Mouse (Mus musculus): Measurements from ENCODE around the gene Eml4. TPM values are rescaled to one million over a fixed set of nuclear protein-coding genes. Genes with fewer than 3 reads are reported as not detected.

Eml4 gene
- polyA plus RNA-seq, 1 experiment = 11.6 TPM

- no peaks in the 10 kb centered on the region for H3K4me1 ChIP-seq (ENCODE audit: control insufficient read depth, insufficient read depth, low read length)
- no peak for TF ChIP-seq CTCF (IDR thresholded peaks at IDR 0.05; ENCODE audit: control insufficient read depth, insufficient read depth, insufficient replicate concordance, low read depth, low read length)
- TF ChIP-seq POLR2A (IDR thresholded peaks at IDR 0.05; ENCODE audit: control insufficient read depth, low read depth, low read length) = no peak
- no peak overlapping the region; the same call in 1 of the 2 replicates for H3K4me3 ChIP-seq (ENCODE audit: control insufficient read depth, low read depth, low read length)
- H3K36me3 ChIP-seq (ENCODE audit: control insufficient read depth, insufficient read depth, low read length) = peaks cover 7% of the 10 kb centered on the region; the same call in 1 of the 2 replicates
- no peaks in the 10 kb centered on the region for H3K27me3 ChIP-seq (ENCODE audit: control insufficient read depth, insufficient read depth, low read length)
- no peak overlapping the region for H3K27ac ChIP-seq (ENCODE audit: control insufficient read depth, insufficient read depth, low read depth, low read length)
These were observed 98.9 kb downstream of the Eml4 start for GRCm38 (mm10) chr17:83449583-83449982.

GRCm38 (mm10) chr17:83451367-83451766 is 100.6 kb downstream of the Eml4 start:
- Histone ChIP-seq H3K4me1 (ENCODE audit: control insufficient read depth, insufficient read depth, low read length) (no peaks in the 10 kb centered on the region), H3K36me3 (ENCODE audit: control insufficient read depth, insufficient read depth, low read length) (peaks cover 7% of the 10 kb centered on the region; the same call in 1 of the 2 replicates), H3K27ac (ENCODE audit: control insufficient read depth, insufficient read depth, low read depth, low read length) (no peak overlapping the region), H3K4me3 (ENCODE audit: control insufficient read depth, low read depth, low read length) (no peak overlapping the region), H3K27me3 (ENCODE audit: control insufficient read depth, insufficient read depth, low read length) (no peaks in the 10 kb centered on the region)
- TF ChIP-seq POLR2A (IDR thresholded peaks at IDR 0.05; ENCODE audit: control insufficient read depth, low read depth, low read length) = no peak
- TF ChIP-seq CTCF (IDR thresholded peaks at IDR 0.05; ENCODE audit: control insufficient read depth, insufficient read depth, insufficient replicate concordance, low read depth, low read length) = no peak

- Histone ChIP-seq H3K27ac (ENCODE audit: control insufficient read depth, insufficient read depth, low read depth, low read length) (no peak overlapping the region), H3K27me3 (ENCODE audit: control insufficient read depth, insufficient read depth, low read length) (no peaks in the 10 kb centered on the region), H3K4me1 (ENCODE audit: control insufficient read depth, insufficient read depth, low read length) (no peaks in the 10 kb centered on the region), H3K36me3 (ENCODE audit: control insufficient read depth, insufficient read depth, low read length) (peaks cover 7% of the 10 kb centered on the region; the same call in 1 of the 2 replicates), H3K4me3 (ENCODE audit: control insufficient read depth, low read depth, low read length) (no peak overlapping the region)
- TF ChIP-seq POLR2A (IDR thresholded peaks at IDR 0.05; ENCODE audit: control insufficient read depth, low read depth, low read length) (no peak), CTCF (IDR thresholded peaks at IDR 0.05; ENCODE audit: control insufficient read depth, insufficient read depth, insufficient replicate concordance, low read depth, low read length) (no peak)
These were observed 101.1 kb downstream of the Eml4 start for GRCm38 (mm10) chr17:83451796-83452195.

- no peak overlapping the region for H3K4me3 ChIP-seq (ENCODE audit: control insufficient read depth, low read depth, low read length)
- H3K36me3 ChIP-seq (ENCODE audit: control insufficient read depth, insufficient read depth, low read length) = peaks cover 6% of the 10 kb centered on the region; the same call in 1 of the 2 replicates
- H3K27ac ChIP-seq (ENCODE audit: control insufficient read depth, insufficient read depth, low read depth, low read length) = no peak overlapping the region
- H3K27me3 ChIP-seq (ENCODE audit: control insufficient read depth, insufficient read depth, low read length) = no peaks in the 10 kb centered on the region
- TF ChIP-seq POLR2A (IDR thresholded peaks at IDR 0.05; ENCODE audit: control insufficient read depth, low read depth, low read length) (no peak), CTCF (IDR thresholded peaks at IDR 0.05; ENCODE audit: control insufficient read depth, insufficient read depth, insufficient replicate concordance, low read depth, low read length) (no peak)
- no peaks in the 10 kb centered on the region for H3K4me1 ChIP-seq (ENCODE audit: control insufficient read depth, insufficient read depth, low read length)
These were observed 101.7 kb downstream of the Eml4 start for GRCm38 (mm10) chr17:83452451-83452850.

GRCm38 (mm10) chr17:83453587-83453986 is 102.9 kb downstream of the Eml4 start:
- H3K27me3 ChIP-seq (ENCODE audit: control insufficient read depth, insufficient read depth, low read length) = no peaks in the 10 kb centered on the region
- TF ChIP-seq CTCF (IDR thresholded peaks at IDR 0.05; ENCODE audit: control insufficient read depth, insufficient read depth, insufficient replicate concordance, low read depth, low read length) = no peak
- H3K4me3 ChIP-seq (ENCODE audit: control insufficient read depth, low read depth, low read length) = no peak overlapping the region
- H3K4me1 ChIP-seq (ENCODE audit: control insufficient read depth, insufficient read depth, low read length) = no peaks in the 10 kb centered on the region
- peaks cover 7% of the 10 kb centered on the region for H3K36me3 ChIP-seq (ENCODE audit: control insufficient read depth, insufficient read depth, low read length)
- H3K27ac ChIP-seq (ENCODE audit: control insufficient read depth, insufficient read depth, low read depth, low read length) = no peak overlapping the region

GRCm38 (mm10) chr17:83457271-83457670 is 106.5 kb downstream of the Eml4 start:
- Histone ChIP-seq H3K4me1 (ENCODE audit: control insufficient read depth, insufficient read depth, low read length) (no peaks in the 10 kb centered on the region), H3K27ac (ENCODE audit: control insufficient read depth, insufficient read depth, low read depth, low read length) (no peak overlapping the region), H3K27me3 (ENCODE audit: control insufficient read depth, insufficient read depth, low read length) (no peaks in the 10 kb centered on the region), H3K36me3 (ENCODE audit: control insufficient read depth, insufficient read depth, low read length) (peaks cover 2% of the 10 kb centered on the region), H3K4me3 (ENCODE audit: control insufficient read depth, low read depth, low read length) (no peak overlapping the region)
- no peak for TF ChIP-seq POLR2A (IDR thresholded peaks at IDR 0.05; ENCODE audit: control insufficient read depth, low read depth, low read length)
- no peak for TF ChIP-seq CTCF (IDR thresholded peaks at IDR 0.05; ENCODE audit: control insufficient read depth, insufficient read depth, insufficient replicate concordance, low read depth, low read length)

GRCm38 (mm10) chr17:83465969-83466368 is 115.2 kb downstream of the Eml4 start:
- no peak overlapping the region for H3K4me3 ChIP-seq (ENCODE audit: control insufficient read depth, low read depth, low read length)
- peaks cover 1% of the 10 kb centered on the region; the same call in 1 of the 2 replicates for H3K36me3 ChIP-seq (ENCODE audit: control insufficient read depth, insufficient read depth, low read length)
- no peaks in the 10 kb centered on the region for H3K4me1 ChIP-seq (ENCODE audit: control insufficient read depth, insufficient read depth, low read length)
- no peaks in the 10 kb centered on the region for H3K27me3 ChIP-seq (ENCODE audit: control insufficient read depth, insufficient read depth, low read length)
- no peak for TF ChIP-seq POLR2A (IDR thresholded peaks at IDR 0.05; ENCODE audit: control insufficient read depth, low read depth, low read length)
- TF ChIP-seq CTCF (IDR thresholded peaks at IDR 0.05; ENCODE audit: control insufficient read depth, insufficient read depth, insufficient replicate concordance, low read depth, low read length) = no peak
- H3K27ac ChIP-seq (ENCODE audit: control insufficient read depth, insufficient read depth, low read depth, low read length) = no peak overlapping the region

Measured in testis, adult 2 months (tissue).